Mouse (Mus musculus) neural tube, embryonic 14.5 days (tissue): ENCODE measurements around the gene Gm10717. TPM values are rescaled to one million over a fixed set of nuclear protein-coding genes. Genes with fewer than 3 reads are reported as not detected.
"Not testable (repeated sequence)": the region's sequence is repeated elsewhere in the genome, so short reads cannot be mapped to it uniquely, and the experiment has no call there.

Experiments
- ATAC-seq: fragments of 200-750 bp; cut with Nextera tagmentation; 2 replicates; pipeline ENCODE4 v1.8.0; 2017; ENCODE audit warnings: low read depth, mild to moderate bottlenecking, moderate TSS enrichment, moderate library complexity
- H3K27ac ChIP-seq: fragments of 300-500 bp; sonication (generic); 2 replicates; pipeline ENCODE4 v1.5.1; 2014; ENCODE audit warnings: low read depth, mild to moderate bottlenecking, control low read depth, low read length, moderate library complexity, mixed read lengths
- H3K27me3 ChIP-seq: fragments of 300-500 bp; sonication (generic); 2 replicates; pipeline ENCODE4 v1.6.1; 2014; ENCODE audit warnings: low read length; ENCODE audit not compliant: control insufficient read depth, insufficient read depth
- H3K36me3 ChIP-seq: fragments of 300-500 bp; sonication (generic); 2 replicates; pipeline ENCODE4 v1.6.1; 2014; ENCODE audit warnings: low read length, mixed read lengths; ENCODE audit not compliant: control insufficient read depth, insufficient read depth
- H3K4me1 ChIP-seq: fragments of 300-500 bp; sonication (generic); 2 replicates; pipeline ENCODE4 v1.6.1; 2014; ENCODE audit warnings: low read length; ENCODE audit not compliant: control insufficient read depth, insufficient read depth
- H3K4me2 ChIP-seq: fragments of 300-500 bp; sonication (generic); 2 replicates; pipeline ENCODE4 v1.6.1; 2014; ENCODE audit warnings: mild to moderate bottlenecking, low read depth, low read length, control low read depth
- H3K4me3 ChIP-seq: fragments of 300-500 bp; sonication (generic); 2 replicates; pipeline ENCODE4 v1.5.1; 2014; ENCODE audit warnings: low read depth, low read length, control low read depth, mixed read lengths
- H3K9ac ChIP-seq: fragments of 300-500 bp; sonication (generic); replicated peaks from 2 replicates; pipeline ENCODE4 v1.6.1; 2014; ENCODE audit warnings: low read depth, mild to moderate bottlenecking, control low read depth, low read length, mixed read lengths
- H3K9me3 ChIP-seq: fragments of 300-500 bp; sonication (generic); 2 replicates; pipeline ENCODE4 v1.6.1; 2016; ENCODE audit warnings: low read length; ENCODE audit not compliant: control insufficient read depth
- WGBS: fragments of 180-500 bp; shearing (Covaris S2); extraction: QIAGEN DNeasy Blood & Tissue Kit; methylation state at CpG from one replicate; pipeline ENCODE4 v1.1.7; 2014; 5-methylcytosine and 5-hydroxymethylcytosine counted together
- polyA plus RNA-seq: library from polyadenylated mRNA; unstranded; fragments of >200 nt; fragmentation: Nextera tagmentation; extraction: Ambion mirVana; gene quantifications from 2 replicates; pipeline ENCODE4 v1.2.1, GENCODE M21; 2014

Gm10717 gene
- polyA plus RNA-seq, 1 experiment from 2014 or later, result not detected

GRCm38 (mm10) chr9:3012054-3012621 lies 13.1 kb upstream of the Gm10717 start:
- H3K36me3 ChIP-seq, ATAC-seq, H3K4me3 ChIP-seq, H3K4me1 ChIP-seq, H3K9ac ChIP-seq, H3K27ac ChIP-seq, H3K9me3 ChIP-seq, H3K4me2 ChIP-seq, H3K27me3 ChIP-seq: not testable (repeated sequence)
- 90% methylated on average over 2 of the region's 7 CpGs for WGBS

- no CpG with 5 or more reads among the region's 11 CpGs for WGBS
- H3K4me2 ChIP-seq, H3K36me3 ChIP-seq, H3K27ac ChIP-seq, H3K27me3 ChIP-seq, H3K9me3 ChIP-seq, H3K4me3 ChIP-seq, H3K4me1 ChIP-seq, H3K9ac ChIP-seq: not testable (repeated sequence)
- 0 out of 2 replicates have a peak, but pooled peaks have one; percentile 41 for ATAC-seq
Observed at GRCm38 (mm10) chr9:3012733-3013279, 12.4 kb upstream of the Gm10717 start, which contains the start of gene Gm10721. Gene Gm10721 (plus strand): TSS chr9:3013140.

GRCm38 (mm10) chr9:3015354-3015753 lies 9.9 kb upstream of the Gm10717 start, which contains the start of gene Gm10720:
Gene Gm10720 (plus strand): TSS chr9:3015654.
- not testable (repeated sequence) for ATAC-seq, H3K4me1 ChIP-seq, H3K27ac ChIP-seq, H3K9me3 ChIP-seq, H3K4me3 ChIP-seq, H3K9ac ChIP-seq, H3K4me2 ChIP-seq, H3K36me3 ChIP-seq, H3K27me3 ChIP-seq
- WGBS, result 61% methylated on average over 4 of the region's 9 CpGs

- H3K9ac ChIP-seq, H3K27ac ChIP-seq, H3K4me1 ChIP-seq, H3K27me3 ChIP-seq, H3K36me3 ChIP-seq, ATAC-seq, H3K9me3 ChIP-seq, H3K4me2 ChIP-seq, H3K4me3 ChIP-seq: not testable (repeated sequence)
- WGBS, result 76% methylated on average over 4 of the region's 6 CpGs
Observed at GRCm38 (mm10) chr9:3015896-3016295, 9.3 kb upstream of the Gm10717 start.

- H3K27me3 ChIP-seq, H3K4me3 ChIP-seq, ATAC-seq, H3K36me3 ChIP-seq, H3K27ac ChIP-seq, H3K4me1 ChIP-seq, H3K9ac ChIP-seq, H3K4me2 ChIP-seq, H3K9me3 ChIP-seq: not testable (repeated sequence)
- WGBS, result 100% methylated on average over 1 of the region's 9 CpGs
Observed at GRCm38 (mm10) chr9:3017108-3017507, 8.1 kb upstream of the Gm10717 start, which contains the start of gene Gm10719. Gene Gm10719 (plus strand): TSS chr9:3017408.

GRCm38 (mm10) chr9:3018944-3019343 lies 6.3 kb upstream of the Gm10717 start:
- H3K27me3 ChIP-seq, H3K4me2 ChIP-seq, H3K9ac ChIP-seq, H3K36me3 ChIP-seq, H3K4me3 ChIP-seq, H3K27ac ChIP-seq, H3K4me1 ChIP-seq, H3K9me3 ChIP-seq, ATAC-seq: not testable (repeated sequence)
- WGBS, result 65% methylated on average over 9 of the region's 9 CpGs

- H3K9ac ChIP-seq, H3K4me2 ChIP-seq, H3K9me3 ChIP-seq, H3K4me3 ChIP-seq, H3K27me3 ChIP-seq, H3K4me1 ChIP-seq, H3K36me3 ChIP-seq, H3K27ac ChIP-seq: not testable (repeated sequence)
- 76% methylated on average over 11 of the region's 19 CpGs for WGBS
- ATAC-seq, result 0 out of 2 replicates have a peak, but pooled peaks have one; percentile 57
Observed at GRCm38 (mm10) chr9:3019835-3020727, 5.1 kb upstream of the Gm10717 start.

GRCm38 (mm10) chr9:3022316-3023008 lies 2.8 kb upstream of the Gm10717 start:
- H3K4me1 ChIP-seq, H3K27ac ChIP-seq, H3K9me3 ChIP-seq, H3K4me3 ChIP-seq, ATAC-seq, H3K27me3 ChIP-seq, H3K4me2 ChIP-seq, H3K36me3 ChIP-seq, H3K9ac ChIP-seq: not testable (repeated sequence)
- WGBS, result 71% methylated on average over 9 of the region's 13 CpGs
